Mouse (Mus musculus) frontal cortex, postnatal 36 days (tissue): ENCODE data around the gene Exoc6b.

Experiments
- DNase-seq, 2 experiments: peaks; one replicate each; pipeline ENCODE4 v3.0.0; 2022; ENCODE audit warnings: low spot score in 2 of 2

Gene Exoc6b

DNA sequence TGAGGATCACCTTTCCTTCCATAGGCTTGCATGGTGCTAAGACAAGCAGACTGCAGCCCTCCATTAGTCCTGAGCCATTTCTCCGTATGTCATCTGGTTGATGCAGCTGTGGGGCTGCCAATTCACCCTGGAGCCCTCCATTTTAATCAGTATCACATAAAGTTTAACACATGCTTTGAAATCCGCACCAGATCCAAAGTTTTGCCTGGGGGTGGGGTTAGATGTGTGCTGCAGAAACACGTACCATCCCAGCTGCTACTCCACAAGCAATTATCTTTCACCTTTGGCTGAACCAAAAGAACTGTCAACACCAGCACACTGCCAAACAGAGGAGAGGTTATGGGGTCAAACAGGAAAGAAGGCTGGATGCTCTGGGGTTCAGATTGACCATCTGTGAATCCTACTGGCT lies 92.7 kb downstream of the Exoc6b start:
- DNase-seq, result no peak

DNA sequence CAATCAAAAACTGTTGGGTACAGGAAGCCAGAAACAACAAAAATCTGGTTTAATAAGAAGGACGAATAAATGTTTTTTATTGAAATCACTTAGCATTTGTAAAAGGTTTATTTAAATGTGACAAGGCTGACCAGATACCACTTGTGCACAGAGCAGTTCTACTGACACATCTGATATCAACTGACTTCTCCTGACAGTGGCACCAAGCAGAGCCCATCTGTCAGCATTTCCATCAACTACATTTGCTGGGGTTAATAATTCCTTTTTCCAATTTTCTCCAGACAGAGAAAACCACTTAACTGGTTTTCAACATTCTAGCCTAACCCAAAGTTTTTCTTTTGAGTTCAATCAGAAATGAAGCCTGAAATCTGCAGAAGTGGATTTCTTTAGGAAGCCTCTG lies 100.8 kb downstream of the Exoc6b start:
- DNase-seq, result no peak

- DNase-seq, result peak in 1 of 2 experiments; percentile 13
These were observed 104.4 kb downstream of the Exoc6b start for GRCm38 (mm10) chr6:84964729-84965415.

- DNase-seq, result no peak
These were observed 106.3 kb downstream of the Exoc6b start for GRCm38 (mm10) chr6:84963044-84963443.

DNA sequence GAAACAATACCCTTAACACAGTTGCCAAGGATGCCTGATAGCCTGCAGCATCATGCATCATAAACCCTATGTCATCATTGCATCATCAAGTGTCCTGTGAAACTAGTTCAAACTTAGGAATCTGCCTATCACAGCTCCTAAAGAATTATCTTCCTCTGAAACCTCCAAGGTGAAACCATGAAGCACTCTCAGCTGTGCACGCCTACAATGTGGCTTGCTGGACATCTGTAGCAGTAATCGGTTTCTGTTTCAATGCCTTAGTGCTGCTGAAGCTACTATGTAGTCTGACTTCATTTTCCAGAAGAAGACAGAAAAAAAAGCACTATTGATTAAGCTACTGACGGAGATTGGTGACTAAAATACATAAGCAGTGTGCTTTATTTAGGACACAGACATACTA lies 107.5 kb downstream of the Exoc6b start:
- no peak for DNase-seq

DNA sequence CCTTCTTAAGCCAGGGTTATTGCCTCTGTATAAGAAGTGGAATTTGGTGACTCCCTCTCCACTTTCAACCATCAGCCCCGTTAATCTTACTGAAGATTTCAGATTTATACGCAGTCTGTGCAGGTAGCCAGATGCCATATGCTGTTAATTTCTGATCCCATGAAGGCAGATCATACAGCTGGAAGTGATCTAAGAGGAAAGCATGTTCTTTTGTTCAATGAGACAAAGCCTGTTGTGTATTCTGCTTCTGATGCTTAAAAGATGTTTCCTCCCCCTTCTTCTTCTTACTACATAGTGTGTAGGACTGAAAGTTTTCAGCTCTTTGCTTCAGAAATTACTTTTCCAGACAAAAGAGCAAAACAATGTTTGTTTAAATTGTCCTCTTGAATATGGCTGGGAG lies 109.8 kb downstream of the Exoc6b start:
- no peak for DNase-seq

DNA sequence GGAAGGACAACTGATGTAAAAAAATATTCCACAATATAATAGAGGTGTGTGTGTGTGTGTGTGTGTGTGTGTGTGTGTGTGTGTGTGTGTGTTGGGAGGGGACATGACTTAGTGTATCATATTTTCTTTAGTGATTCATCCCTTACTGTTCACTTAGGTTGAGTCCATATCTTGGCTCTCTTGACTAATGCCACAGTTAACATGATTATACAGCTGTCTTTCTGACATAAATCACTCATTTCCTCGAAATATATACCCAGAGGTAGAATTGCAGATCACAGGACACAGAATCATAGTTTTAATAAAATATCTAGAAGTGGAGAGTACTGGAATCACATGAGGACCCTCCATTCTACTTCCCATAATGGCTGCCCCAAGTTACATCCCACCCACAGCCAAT lies 117.7 kb downstream of the Exoc6b start:
- DNase-seq, result no peak

GRCm38 (mm10) chr6:84946569-84946968 lies 122.7 kb downstream of the Exoc6b start:
- DNase-seq, result no peak

DNA sequence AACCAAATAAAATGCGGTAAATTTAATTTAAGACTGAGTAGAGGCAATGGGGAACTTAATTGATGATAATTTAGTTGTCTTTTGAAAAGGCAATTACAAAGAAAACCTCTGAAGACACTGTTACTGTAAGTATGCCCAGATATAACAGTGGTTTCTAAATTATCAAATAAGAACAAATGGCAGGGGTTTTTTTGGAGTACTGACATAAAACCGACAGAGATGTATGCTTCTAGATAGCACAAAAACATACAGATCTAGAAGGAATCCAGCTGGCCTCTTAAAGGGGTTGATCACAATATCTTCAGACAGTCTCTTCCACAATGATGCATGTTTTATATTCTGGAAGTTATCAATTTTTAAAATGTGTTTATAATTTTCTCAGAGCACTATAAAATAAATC lies 123.2 kb downstream of the Exoc6b start:
- DNase-seq, result no peak

DNA sequence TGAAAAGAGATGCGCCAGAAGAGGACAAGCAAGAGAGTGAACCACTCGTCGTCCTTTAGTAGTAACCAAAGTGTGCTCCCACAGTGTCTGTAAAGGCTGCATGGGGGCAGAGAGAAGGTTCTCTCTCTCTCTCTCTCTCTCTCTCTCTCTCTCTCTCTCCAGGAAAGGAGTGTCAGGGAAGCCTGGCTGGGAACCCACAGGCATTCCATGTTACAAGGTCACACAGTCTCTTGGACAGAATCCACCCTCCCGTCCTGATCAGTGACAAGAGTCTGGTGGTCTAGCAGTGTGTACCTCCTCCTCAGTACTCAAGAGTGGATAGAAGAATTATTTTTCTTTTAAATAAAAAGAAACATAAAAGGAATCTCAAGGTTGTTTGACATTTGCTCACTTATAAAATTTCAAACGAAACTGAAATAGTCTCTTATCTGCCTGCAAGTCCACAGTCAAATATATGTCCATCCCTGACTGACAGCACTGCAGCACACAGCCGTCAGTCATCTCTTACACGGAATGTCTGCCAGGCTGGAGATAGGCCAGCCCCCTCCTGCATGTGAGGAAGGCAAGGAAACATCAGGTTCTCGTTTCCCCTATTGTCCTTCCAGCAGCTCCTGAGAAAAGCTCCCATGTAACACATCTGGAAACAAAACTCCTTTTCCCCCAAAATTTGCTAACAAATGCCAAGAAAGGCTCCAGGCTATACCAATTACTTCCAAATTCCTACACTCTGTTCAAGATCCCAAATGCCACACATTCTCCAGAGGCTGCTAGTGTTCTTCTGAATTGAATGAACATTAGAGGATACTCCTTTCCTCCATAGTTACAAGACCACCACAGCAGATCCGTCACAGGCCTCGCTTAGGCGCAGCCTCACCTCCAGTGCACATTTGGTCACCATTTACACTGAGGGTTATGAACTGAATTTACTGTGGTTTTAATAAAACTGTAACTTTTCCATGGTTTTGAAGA lies 136.1 kb downstream of the Exoc6b start:
- no peak for DNase-seq

DNA sequence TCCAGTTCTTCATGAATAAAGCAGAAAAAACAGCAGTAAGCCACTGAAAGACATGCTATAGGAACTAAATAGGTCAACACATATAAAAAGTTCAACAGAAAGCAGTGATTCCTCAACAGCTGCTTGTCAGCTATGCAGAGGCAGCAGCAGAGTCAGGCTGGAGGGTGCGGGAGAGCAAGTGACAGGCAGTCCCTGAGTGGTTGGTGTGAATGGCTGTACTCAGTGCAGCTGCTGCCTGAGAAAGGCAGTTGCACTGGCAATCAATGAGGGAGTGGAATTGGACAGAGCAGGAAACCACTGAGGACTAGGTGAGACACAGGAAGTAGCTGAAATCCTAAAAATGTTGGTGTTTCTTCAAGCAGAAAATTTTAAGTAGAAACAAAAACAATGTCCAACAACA lies 138.3 kb downstream of the Exoc6b start:
- DNase-seq, result no peak

DNA sequence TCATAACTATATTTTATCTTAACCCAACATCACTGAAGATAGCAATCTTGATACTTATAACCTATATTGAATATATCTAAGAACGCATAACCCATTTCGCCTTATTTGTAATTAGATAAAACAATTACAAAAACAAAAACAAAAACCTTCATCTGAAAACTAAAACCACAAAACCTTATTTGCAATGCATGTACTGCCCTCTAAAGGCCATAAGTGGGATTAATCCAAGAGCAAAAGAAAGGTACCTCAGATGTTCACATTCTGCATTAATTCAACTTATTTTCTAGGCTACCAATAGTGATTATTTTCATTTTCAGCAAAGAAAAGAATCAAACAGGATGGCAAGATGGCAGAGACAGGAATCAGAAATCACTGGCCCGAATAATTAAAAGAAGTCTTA lies 143.2 kb downstream of the Exoc6b start:
- DNase-seq, result no peak

GRCm38 (mm10) chr6:84923760-84924221 lies 145.5 kb downstream of the Exoc6b start:
- DNase-seq, result peak; percentile 24 to 35

DNA sequence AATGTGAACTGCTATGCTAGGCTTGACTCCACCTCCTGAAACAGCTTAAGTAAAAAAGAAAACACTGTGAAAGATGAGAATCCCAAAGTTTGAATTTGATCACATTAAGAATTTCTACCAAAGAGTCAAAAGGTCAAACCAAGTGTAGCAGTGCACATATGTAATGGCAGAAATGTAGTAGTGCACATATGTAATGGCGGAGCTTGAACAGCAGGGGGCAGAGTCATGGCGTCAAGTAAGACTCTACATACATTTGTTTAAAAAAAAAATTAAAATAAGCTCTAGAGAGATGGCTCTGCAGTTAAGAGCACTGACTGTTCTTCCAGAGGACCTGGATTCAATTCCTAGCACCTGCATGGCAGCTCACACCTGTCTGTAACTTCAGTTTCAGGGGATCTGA lies 153.0 kb downstream of the Exoc6b start:
- DNase-seq, result no peak

DNA sequence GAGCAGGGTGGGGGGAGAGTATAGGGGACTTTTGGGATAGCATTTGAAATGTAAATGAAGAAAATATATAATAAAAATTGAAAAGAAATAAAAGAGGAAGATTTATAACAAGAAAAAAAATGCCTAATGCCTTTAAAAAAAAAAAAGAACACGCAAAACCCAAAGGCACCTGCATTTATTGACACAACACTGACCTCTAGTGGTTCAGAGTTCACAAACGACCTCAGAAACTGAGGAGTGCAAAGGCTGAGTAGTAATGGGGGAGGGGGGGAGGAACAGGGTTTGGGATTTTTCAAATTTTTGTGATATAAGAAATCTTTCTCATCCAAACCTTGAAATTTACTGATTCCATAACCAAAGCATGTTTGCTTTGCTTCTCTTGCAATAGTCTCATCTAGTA lies 156.9 kb downstream of the Exoc6b start:
- no peak for DNase-seq

- DNase-seq, result no peak
These were observed 170.1 kb downstream of the Exoc6b start for GRCm38 (mm10) chr6:84899002-84899774.

GRCm38 (mm10) chr6:84893773-84894095 lies 175.6 kb downstream of the Exoc6b start:
- DNase-seq, result no peak

DNA sequence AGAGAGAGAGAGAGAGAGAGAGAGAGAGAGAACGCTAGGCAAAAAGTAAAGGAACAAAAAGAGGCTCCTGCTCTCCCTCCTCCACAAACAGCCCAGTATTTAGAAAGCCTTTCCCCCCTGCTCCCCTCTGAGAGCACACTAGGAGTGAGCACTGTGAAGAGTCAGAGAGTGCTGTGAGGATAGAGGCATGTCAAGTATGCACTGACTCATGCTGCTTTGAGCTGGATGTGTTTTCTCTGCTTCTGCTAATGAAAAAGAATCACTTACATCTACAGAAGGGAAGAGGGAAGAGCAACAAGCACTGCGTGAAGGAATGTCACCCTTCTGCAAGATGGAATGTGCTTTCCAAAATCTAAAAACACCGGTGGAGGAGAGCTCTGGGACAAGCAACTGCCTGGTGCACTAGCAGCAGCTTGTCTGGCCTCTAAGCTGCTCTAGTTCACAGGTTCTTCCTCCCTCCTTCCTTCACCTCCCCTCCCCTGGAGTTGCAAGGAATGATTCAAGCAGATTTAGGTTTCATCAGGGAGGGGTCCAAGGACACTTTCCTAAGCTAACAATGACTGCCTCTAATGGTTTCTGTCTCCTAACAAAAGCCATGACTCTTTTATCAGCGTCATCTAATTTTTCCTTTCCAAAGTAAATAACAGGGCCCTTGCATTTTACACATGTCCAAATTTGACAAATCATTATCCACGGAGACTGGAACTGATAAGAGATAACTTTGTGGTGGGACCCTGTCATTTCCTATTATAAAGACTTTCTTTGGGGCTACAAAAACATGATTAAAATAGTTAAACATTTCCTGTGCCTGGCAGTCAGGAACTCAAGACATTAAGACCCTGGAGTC lies 176.2 kb downstream of the Exoc6b start:
- DNase-seq, result peak in 1 of 2 experiments; percentile 9

DNA sequence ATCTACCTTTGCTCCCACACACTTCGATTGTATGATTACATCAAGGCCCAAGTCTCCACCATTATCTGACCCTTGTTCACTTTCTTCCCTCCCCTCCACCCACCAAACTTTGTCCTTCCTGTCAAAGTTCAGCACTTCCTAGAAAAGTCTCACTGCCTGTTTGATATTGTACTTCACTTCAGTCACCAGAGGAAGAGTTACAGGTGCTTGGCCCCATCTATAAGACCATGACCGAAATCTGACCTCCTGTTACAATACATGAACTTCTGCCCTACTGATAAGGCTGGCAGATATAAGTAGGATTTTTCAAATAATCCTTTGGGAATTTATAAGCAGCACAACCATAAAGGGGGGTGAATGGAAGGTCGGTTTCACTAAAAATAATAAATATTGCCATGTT lies 182.8 kb downstream of the Exoc6b start:
- DNase-seq, result no peak

- no peak for DNase-seq
These were observed 184.2 kb downstream of the Exoc6b start for GRCm38 (mm10) chr6:84885080-84885479.

GRCm38 (mm10) chr6:84883720-84884119 lies 185.6 kb downstream of the Exoc6b start:
- DNase-seq, result no peak
